Mouse (Mus musculus) brain, embryonic 14.5 days (tissue): ENCODE measurements at regions not wholly inside any gene's neighbourhood (a gene's known extent, or its start where the extent isn't known, plus 50 kb on each side); places are given as distances from the start of the nearest gene placed in this dataset.

Experiments used
- DNase-seq: peaks from one replicate; pipeline ENCODE4 v3.0.0-alpha.2; 2011; ENCODE audit warnings: low read depth
- CTCF ChIP-seq: fragments of 200-500 bp; IDR thresholded peaks from 2 replicates; pipeline ENCODE4 v1.5.1; 2012; ENCODE audit warnings: inconsistent platforms, mild to moderate bottlenecking, moderate library complexity, borderline replicate concordance; ENCODE audit not compliant: insufficient read depth, insufficient read length; ENCODE audit errors: extremely low read depth
- POLR2A ChIP-seq: fragments of 200-500 bp; IDR thresholded peaks from 2 replicates; pipeline ENCODE4 v1.6.1; 2012; ENCODE audit warnings: mild to moderate bottlenecking, inconsistent platforms, borderline replicate concordance; ENCODE audit not compliant: poor library complexity, insufficient read depth, insufficient read length, severe bottlenecking; ENCODE audit errors: extremely low read depth

DNA sequence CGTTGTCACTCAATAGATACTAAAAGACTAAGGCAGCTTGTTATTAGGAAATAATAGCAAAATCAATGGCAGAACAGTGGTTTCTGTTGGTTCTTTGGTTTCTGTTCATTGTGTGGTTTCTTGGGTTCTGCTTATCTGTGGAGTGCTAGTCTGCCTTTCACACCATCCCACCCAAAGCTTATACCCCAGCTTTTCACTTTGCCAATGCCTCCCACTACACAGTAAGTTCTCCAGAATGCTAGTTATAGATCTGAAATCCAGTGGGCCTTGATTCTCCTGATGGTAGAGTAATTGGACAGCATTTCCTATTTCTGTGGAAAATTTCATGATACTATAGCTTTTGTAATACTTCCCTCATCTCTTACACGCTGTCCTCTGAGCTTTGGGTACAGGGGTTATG lies 700.8 kb upstream of the 1700009N14Rik start:
- DNase-seq: no peak
- TF ChIP-seq CTCF (no peak), POLR2A (no peak)

DNA sequence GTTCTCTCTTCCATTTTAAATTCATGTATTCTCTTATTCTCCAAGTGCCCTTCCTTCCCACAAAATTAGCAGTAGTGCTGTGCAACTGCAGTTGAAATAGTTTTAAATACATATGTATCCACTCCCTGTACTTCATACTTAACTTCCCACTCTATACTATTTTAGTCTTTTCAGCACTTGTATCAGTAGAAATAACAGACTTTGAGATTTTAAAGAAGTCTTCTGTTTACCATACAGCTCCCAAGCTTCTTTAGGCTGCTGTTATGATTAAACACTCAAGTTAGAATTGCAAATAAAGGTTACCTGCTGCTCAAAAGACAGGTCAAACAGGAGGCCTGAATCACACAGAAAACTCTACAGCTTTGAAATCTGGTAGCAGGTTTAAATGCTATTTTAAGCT lies 665.1 kb upstream of the 1700009N14Rik start:
- no peak for DNase-seq
- no peak for TF ChIP-seq POLR2A
- no peak for TF ChIP-seq CTCF

DNA sequence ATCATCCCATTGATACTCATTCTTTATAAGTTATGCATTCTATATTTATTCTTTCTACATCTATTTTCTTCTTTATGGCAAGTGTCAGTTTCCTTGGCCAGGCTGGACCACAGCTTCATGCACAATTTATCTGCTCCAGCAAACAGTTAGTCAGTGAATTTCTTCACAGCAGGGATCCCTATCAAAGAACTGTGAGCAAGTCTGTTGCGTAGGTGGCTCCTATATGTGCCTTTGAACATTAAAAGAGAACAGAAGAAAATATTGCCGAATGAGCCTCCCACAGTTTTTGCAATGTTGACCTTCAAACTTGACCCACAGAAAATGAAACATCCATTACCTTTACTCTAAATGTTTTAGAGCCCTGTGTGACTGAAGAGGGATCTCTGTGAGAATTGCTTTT lies 625.0 kb upstream of the 1700009N14Rik start:
- TF ChIP-seq CTCF (no peak), POLR2A (no peak)
- peak; percentile 47 for DNase-seq

DNA sequence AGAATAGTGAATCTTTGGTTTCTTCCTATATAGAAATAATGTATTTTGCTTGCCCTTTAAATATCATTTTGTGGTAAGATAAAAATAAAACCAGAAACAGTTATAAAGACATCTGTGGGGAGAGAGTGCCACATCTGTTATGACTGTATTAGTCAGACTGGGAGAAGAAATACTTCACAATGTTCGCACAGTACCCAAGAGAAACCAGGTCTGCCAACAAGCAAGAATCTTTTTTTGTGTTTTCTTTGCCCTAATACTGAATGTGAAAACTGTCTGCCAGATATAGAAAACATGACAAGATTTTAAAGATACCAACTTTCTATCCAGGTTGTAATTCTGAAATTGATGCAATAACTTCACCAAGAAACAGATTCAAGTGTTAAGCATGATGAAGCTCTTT lies 601.8 kb upstream of the 1700009N14Rik start:
- no peak for TF ChIP-seq POLR2A
- TF ChIP-seq CTCF: no peak
- DNase-seq: no peak

DNA sequence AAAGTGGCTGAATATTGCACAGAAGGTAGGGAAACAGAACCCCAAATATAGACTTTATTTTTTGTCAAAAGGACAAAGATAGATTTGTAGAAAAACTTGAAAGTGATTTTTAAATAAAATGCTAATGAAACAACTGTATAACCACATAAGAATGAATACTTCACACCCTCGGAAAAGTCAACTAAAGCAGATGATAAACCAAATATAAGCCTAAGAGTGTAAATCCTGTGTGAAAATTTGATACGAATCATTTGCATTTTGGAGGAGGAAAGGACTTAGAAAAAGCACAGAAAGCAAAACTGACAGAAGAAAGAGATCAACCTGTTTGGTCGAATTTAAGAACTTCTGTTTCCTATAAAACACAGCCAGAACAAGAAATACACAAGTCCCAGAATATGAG lies 595.7 kb upstream of the 1700009N14Rik start:
- no peak for TF ChIP-seq POLR2A
- no peak for TF ChIP-seq CTCF
- no peak for DNase-seq

DNA sequence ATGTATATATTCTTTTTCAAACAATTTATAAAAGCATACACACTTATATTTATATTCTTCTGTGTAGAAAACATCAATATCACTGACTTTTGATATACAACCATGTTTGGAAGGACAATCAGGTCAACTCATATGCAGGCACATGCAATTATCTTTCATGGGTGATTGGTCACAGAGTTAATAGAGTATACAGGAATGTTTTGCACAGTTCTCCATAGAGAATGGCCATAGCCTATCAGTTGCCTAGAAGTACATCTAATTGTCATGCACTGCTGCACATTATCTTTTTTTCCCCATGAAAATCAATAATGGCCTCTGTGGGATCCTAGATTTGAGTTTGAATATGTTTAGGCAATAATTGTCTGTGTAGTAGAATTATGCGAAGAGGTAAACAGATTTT lies 549.5 kb upstream of the 1700009N14Rik start:
- TF ChIP-seq CTCF (no peak), POLR2A (no peak)
- peak; percentile 3 for DNase-seq

DNA sequence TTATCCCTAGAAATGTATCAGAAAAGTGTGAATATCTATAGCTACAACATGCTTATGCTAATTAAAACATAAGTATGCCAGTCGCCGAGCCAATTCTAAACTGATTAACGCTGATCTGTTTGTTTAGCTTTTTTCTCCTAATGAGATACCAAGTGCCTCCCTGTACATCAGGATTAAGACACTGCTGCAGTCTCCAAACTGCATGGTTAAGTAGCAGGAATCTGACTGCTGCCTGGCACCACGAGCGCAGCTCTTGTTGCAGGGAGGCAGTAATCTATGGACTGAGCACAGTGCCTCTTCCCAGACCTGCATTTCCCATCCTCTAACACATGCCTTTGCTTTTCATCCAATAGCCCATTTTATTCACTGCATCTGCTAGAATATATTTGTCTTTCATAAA lies 523.3 kb upstream of the 1700009N14Rik start:
- peak; percentile 67 for DNase-seq
- no peak for TF ChIP-seq CTCF
- TF ChIP-seq POLR2A: no peak

DNA sequence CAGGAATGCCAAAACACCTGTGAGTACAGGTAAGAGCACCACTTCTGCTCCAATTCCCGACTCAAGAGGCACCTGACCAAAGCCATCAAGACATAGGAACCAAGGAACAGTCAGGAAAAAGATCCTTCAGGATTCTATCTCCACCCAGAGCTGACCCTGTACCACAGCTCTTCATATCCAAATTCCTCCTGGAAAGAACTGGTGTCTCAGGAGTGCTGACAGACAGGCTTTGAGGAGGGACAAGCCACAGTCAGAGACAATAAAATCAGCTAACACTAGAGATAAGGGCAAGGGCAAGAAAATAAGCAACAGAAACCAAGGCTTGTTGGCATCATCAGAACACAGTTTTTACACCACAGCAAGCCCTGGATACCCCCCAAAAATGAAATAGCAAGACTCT lies 496.5 kb upstream of the 1700009N14Rik start:
- no peak for DNase-seq
- TF ChIP-seq POLR2A: no peak
- TF ChIP-seq CTCF: no peak

DNA sequence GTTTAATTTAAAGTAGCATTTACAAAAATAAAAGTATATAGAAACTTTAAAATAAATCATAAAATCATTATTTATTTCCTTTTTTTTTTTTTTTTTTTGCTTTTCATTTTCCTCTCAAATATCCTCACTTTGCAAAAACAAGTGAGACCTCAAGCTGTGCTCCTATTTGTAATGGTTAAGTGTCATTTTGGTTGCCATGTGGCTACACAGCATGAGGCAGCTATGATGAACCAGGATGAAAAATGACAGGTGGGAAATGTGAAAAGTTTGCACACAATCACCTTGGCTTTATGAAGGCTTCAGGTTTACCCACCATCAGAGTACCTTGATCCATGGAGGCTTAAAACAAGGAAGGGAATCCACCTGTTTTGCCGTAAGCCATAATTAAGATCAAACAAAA lies 454.9 kb upstream of the 1700009N14Rik start:
- DNase-seq: peak; percentile 2
- no peak for TF ChIP-seq CTCF
- TF ChIP-seq POLR2A: no peak
